Mouse (Mus musculus) heart, adult 2 months (tissue): Measurements from ENCODE around the gene Myom1. TPM values are rescaled to one million over a fixed set of nuclear protein-coding genes. Genes with fewer than 3 reads are reported as not detected.

ENCODE experiments used
- DNase-seq, 2 experiments: peaks; one replicate each; pipeline ENCODE4 v3.0.0; 2021
- H3K27ac ChIP-seq: fragments of 200-600 bp; 2 replicates; pipeline ENCODE4 v1.8.1; 2022
- H3K27me3 ChIP-seq: fragments of 200-500 bp; 2 replicates; pipeline ENCODE4 v1.6.1; 2012; ENCODE audit warnings: mild to moderate bottlenecking, low read length, inconsistent platforms, mixed read lengths; ENCODE audit not compliant: control insufficient read depth, insufficient read depth
- H3K36me3 ChIP-seq: fragments of 200-500 bp; 2 replicates; pipeline ENCODE4 v1.6.1; 2012; ENCODE audit warnings: low read length, inconsistent platforms; ENCODE audit not compliant: control insufficient read depth, insufficient read depth
- H3K4me1 ChIP-seq: fragments of 200-500 bp; 2 replicates; pipeline ENCODE4 v1.6.1; 2011; ENCODE audit warnings: low read length; ENCODE audit not compliant: control insufficient read depth, insufficient read depth
- H3K4me3 ChIP-seq: fragments of 200-600 bp; 2 replicates; pipeline ENCODE4 v1.8.1; 2022
- H3K79me2 ChIP-seq: fragments of 200-500 bp; replicated peaks from 2 replicates; pipeline ENCODE4 v1.6.1; 2012; ENCODE audit warnings: mild to moderate bottlenecking, inconsistent platforms, low read length, moderate library complexity, mixed read lengths; ENCODE audit not compliant: control insufficient read depth, insufficient read depth
- H3K9ac ChIP-seq: fragments of 200-500 bp; 2 replicates; pipeline ENCODE4 v1.6.1; 2012; ENCODE audit warnings: low read depth, mild to moderate bottlenecking, control low read depth, inconsistent platforms, low read length, mixed read lengths
- CTCF ChIP-seq: fragments of 200-600 bp; IDR thresholded peaks from 2 replicates; pipeline ENCODE4 v1.8.1; 2022; ENCODE audit warnings: antibody characterized with exemption, mild to moderate bottlenecking, moderate library complexity
- EP300 ChIP-seq: fragments of 200-500 bp; IDR thresholded peaks from 2 replicates; pipeline ENCODE4 v1.6.1; 2011; ENCODE audit warnings: low read depth, low read length, control low read depth; ENCODE audit not compliant: insufficient read depth
- POLR2A ChIP-seq: fragments of 200-500 bp; IDR thresholded peaks from 2 replicates; pipeline ENCODE4 v1.6.1; 2011; ENCODE audit warnings: mild to moderate bottlenecking, low read depth, low read length, control low read depth; ENCODE audit not compliant: insufficient read depth
- WGBS: fragments of 180-500 bp; shearing (Covaris S2); methylation state at CpG from one replicate; pipeline ENCODE4 v1.1.7; 2018; 5-methylcytosine and 5-hydroxymethylcytosine counted together
- intact Hi-C: fragments of 180-260 bp; cut with DNase I; formaldehyde crosslinking; loops from one replicate; pipeline ENCODE4 v1.15.1; 2025
- polyA plus RNA-seq: library from polyadenylated mRNA; depleted of rRNA; stranded (reverse); fragments of >200 nt; gene quantifications from 2 replicates; pipeline ENCODE4 v1.2.3, GENCODE M21; 2012
- total RNA-seq, 2 experiments: library from RNA; stranded (reverse); gene quantifications; 2 replicates each; pipeline ENCODE4 v1.2.3; 2021

Gene Myom1
- total and polyA plus RNA-seq, 3 experiments: 222 to 1,030 (median 865) TPM

DNA sequence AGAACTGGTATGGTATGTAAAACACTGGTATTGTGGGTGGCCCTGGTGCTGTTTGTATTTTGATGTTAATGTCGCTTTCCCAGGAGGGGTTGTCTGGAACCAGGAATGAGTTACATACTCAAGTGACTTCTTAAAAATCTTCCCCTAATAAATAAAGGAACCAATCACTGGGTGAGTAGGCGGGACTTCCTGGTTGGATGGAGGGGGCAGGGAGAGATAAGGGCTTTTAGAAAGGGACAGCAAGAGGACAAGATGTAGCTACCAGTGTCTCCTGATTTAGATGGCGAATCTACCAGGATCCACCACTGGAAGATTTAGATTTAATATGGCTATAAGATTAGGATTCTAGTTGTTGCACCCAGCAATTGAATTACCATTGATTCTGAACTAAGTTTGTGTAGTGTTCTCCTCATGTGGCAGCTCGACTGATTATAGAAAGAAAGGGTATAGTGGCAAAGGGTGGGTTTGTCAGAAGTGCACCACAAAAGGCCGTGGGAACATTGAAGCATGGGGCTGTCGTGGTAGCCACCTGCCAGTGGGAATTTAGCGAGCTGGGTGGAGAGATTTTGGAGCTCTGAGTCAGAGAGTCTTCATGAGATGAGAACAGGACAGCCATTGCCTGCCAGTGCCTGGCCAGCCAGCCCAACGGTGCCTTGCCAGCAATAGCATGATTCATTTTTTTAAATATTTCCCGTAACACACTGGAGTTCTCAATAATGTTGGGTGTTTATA is 9.7 kb downstream of the Myom1 start:
- Histone ChIP-seq H3K36me3 (no peaks in the 10 kb centered on the region; the same call in 1 of the 2 replicates), H3K4me3 (no peak overlapping the region), H3K27me3 (no peaks in the 10 kb centered on the region), H3K4me1 (peaks cover 8% of the 10 kb centered on the region), H3K9ac (no peak overlapping the region), H3K27ac (no peak overlapping the region), H3K79me2 (no peaks in the 10 kb centered on the region)
- DNase-seq: no peak
- intact Hi-C loops: no loop called here
- WGBS: 75% methylated on average over 9 of the region's 9 CpGs
- no peak for TF ChIP-seq POLR2A
- no peak for TF ChIP-seq CTCF
- TF ChIP-seq EP300: no peak

GRCm38 (mm10) chr17:71013105-71013504 is 10.7 kb downstream of the Myom1 start:
- no peak for DNase-seq
- Histone ChIP-seq H3K36me3 (no peaks in the 10 kb centered on the region; the same call in 1 of the 2 replicates), H3K4me1 (peaks cover 8% of the 10 kb centered on the region), H3K27ac (no peak overlapping the region), H3K79me2 (no peaks in the 10 kb centered on the region), H3K27me3 (no peaks in the 10 kb centered on the region), H3K4me3 (no peak overlapping the region), H3K9ac (no peak overlapping the region)
- intact Hi-C loops: no loop called here
- TF ChIP-seq CTCF (no peak), POLR2A (no peak), EP300 (no peak)
- WGBS: 90% methylated on average over 6 of the region's 6 CpGs

GRCm38 (mm10) chr17:71014911-71015310 is 12.5 kb downstream of the Myom1 start:
- TF ChIP-seq EP300 (0 out of 2 replicates have a peak, but pooled peaks have one; percentile 45), POLR2A (peak; percentile 31; the same call in 1 of the 2 replicates), CTCF (no peak)
- peaks cover 8% of the 10 kb centered on the region for H3K4me1 ChIP-seq
- 29% methylated on average over 5 of the region's 5 CpGs for WGBS
- H3K9ac ChIP-seq: 0 out of 2 replicates have a peak overlapping the region, but pooled peaks have one; percentile 18
- intact Hi-C loops: no loop called here
- no peaks in the 10 kb centered on the region; the same call in 1 of the 2 replicates for H3K36me3 ChIP-seq
- H3K4me3 ChIP-seq: no peak overlapping the region
- H3K27me3 ChIP-seq: no peaks in the 10 kb centered on the region
- no peak for DNase-seq
- H3K79me2 ChIP-seq: no peaks in the 10 kb centered on the region
- H3K27ac ChIP-seq: peak overlapping the region; percentile 62

DNA sequence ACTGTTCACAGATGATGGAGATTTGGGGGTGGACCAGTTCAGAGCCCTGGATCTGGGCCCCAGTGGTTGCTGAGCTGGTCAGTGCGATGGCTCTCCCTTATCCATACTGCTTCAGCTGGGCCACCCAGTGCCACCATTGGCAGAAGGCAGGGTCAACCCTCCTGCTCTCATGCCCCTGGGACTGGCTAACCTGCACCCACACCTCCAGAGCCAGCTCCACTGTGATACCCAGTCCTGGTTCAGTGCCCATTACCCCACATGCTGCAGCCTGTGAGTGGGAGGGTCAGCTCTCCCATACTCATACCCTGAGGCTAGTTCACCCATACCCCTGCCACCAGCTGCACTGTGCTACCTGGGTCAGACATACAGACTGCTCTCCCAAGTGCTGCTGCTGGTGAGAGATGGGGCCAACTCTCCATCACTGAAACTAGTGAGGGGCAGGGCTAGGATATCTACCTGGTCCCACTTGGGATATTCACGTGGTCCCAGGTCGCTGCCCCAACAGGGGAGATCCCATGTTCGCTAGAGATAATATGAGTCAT is 15.1 kb downstream of the Myom1 start:
- no peak overlapping the region for H3K27ac ChIP-seq
- peaks cover 8% of the 10 kb centered on the region for H3K4me1 ChIP-seq
- WGBS: 87% methylated on average over 4 of the region's 4 CpGs
- no peak overlapping the region for H3K9ac ChIP-seq
- no peaks in the 10 kb centered on the region for H3K27me3 ChIP-seq
- TF ChIP-seq EP300 (no peak), POLR2A (no peak), CTCF (no peak)
- DNase-seq: peak in 1 of 2 experiments; percentile 13
- no peak overlapping the region for H3K4me3 ChIP-seq
- H3K79me2 ChIP-seq: no peaks in the 10 kb centered on the region
- intact Hi-C loops: no loop called here
- no peaks in the 10 kb centered on the region; the same call in 1 of the 2 replicates for H3K36me3 ChIP-seq

DNA sequence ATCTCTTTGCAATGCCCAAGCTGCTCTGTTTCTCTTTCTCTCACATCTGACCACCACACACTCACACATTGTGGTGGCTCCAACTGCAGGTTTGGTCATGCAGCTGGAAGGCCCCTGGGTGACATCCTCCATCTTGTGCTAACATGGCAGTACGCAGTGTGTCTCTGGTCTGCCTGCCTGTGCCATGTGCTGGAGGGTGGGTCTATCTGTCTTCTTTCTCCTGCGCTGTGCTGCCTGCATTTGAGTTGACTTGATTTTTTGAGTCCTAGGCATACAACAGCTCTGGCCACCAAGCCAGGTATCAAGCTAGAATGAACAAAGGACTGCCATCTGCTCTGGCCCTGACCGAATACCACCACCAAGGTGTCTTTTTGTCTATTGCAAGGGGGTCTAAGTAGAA is 15.7 kb downstream of the Myom1 start:
- TF ChIP-seq POLR2A: no peak
- no peak for TF ChIP-seq CTCF
- no peak for DNase-seq
- Histone ChIP-seq H3K36me3 (peaks cover 2% of the 10 kb centered on the region; the same call in 1 of the 2 replicates), H3K27ac (no peak overlapping the region), H3K9ac (no peak overlapping the region), H3K4me1 (peaks cover 10% of the 10 kb centered on the region), H3K79me2 (no peaks in the 10 kb centered on the region), H3K4me3 (no peak overlapping the region), H3K27me3 (no peaks in the 10 kb centered on the region)
- 93% methylated on average over 3 of the region's 3 CpGs for WGBS
- intact Hi-C loops: loop anchor here (2.0 kb wide), 1 partner anchor 15 kb away; the partner anchor contains the start of genes Myl12a and Myom1
